ENCODE assay signal across 23 mouse cellular contexts in the genomic region with DNA sequence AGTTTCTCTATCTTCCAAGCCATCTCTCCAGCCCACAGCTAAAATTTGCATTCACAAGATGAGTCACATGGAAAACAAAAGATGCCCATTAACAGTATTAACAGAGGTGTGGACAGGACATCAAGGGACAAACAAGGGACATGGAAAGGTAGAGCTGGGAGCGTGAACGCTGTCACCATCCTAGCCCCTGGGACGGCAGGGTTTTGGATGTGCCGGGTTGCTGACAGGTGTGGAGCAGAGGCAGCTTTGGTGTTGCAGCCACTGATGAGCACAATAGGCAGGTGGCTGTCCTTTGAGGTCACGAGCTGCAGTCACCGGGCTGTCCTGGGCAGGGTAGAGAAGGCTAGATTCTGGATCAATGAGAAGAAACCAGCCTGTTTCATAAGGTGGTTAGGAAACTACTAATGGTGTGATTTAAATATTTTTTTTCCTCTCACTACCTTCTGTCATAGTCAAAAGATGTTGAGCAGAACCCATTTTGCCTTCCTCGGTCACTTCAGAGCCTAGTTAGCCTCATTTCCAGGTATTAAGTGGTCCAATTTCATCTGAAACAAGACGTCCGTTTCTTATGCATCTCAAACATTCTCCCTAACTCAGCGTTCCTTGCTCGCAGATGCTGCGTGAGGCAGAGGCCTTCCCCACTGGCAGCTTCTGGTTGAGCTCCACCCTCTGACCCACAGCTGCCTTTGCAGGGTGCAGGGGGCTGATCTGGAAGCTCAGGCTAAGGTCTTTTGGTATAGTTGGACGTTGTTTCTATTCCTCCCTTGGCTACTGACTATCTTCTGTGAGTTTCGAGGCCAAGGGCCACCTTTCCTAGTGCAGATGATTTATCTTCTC.
DNase-seq lines count a peak whose midpoint lies in the region; ATAC-seq and TF ChIP-seq lines count a peak whose summit lies in the region.
"Had no signal": no experiment of that assay in that cellular context is flagged by ENCODE, and none has a peak within 500 bp of the region (broad histone marks: within the 10 kb centered on the region; RNA-seq: fewer than 3 reads in every experiment).

No protein-coding gene starts in this region.

- H3K79me2 ChIP-seq in CH12.LX (replicated peaks; ENCODE audit: control insufficient read depth, extremely low read depth, insufficient read depth, poor library complexity, severe bottlenecking) = no peaks in the 10 kb centered on the region

- TF ChIP-seq POLR2A in CH12.LX (IDR thresholded peaks at IDR 0.05; ENCODE audit: low read depth, low read length) = no peak

- H3K9ac ChIP-seq in heart, embryonic 15.5 days = no peak overlapping the region
- peak overlapping the region; percentile 49; the same call in 1 of the 2 replicates for H3K9ac ChIP-seq in CH12.LX (ENCODE audit: insufficient read depth, low read depth)
- H3K9ac ChIP-seq: embryonic facial prominence, embryonic 12.5 days; embryonic facial prominence, embryonic 15.5 days; forebrain, postnatal 0 days; hindbrain, embryonic 12.5 days; hindbrain, embryonic 15.5 days had no signal

- H3K36me3 ChIP-seq in heart, embryonic 15.5 days = no peaks in the 10 kb centered on the region
- H3K36me3 ChIP-seq in CH12.LX (replicated peaks in 1 of 2; ENCODE audit: control insufficient read depth in 1 of 2, insufficient read depth in 1 of 2, low read length in 1 of 2) = no peaks in the 10 kb centered on the region
- H3K36me3 ChIP-seq: embryonic facial prominence, embryonic 12.5 days; embryonic facial prominence, embryonic 15.5 days; heart, embryonic 13.5 days; hindbrain, embryonic 12.5 days; hindbrain, embryonic 15.5 days had no signal

- dilution Hi-C loops in CH12.LX (cut with MboI; ENCODE audit: extremely low pct_ligation_motif_present, extremely low pct_unique_long_range_greater_than_20kb, low sequenced_read_pairs) = no loop called here

- no peaks in the 10 kb centered on the region for H3K9me3 ChIP-seq in heart, embryonic 15.5 days (replicated peaks)
- no peaks in the 10 kb centered on the region for H3K9me3 ChIP-seq in CH12.LX (replicated peaks; ENCODE audit: low read length)
- H3K9me3 ChIP-seq: embryonic facial prominence, embryonic 12.5 days; embryonic facial prominence, embryonic 15.5 days; heart, embryonic 13.5 days; hindbrain, embryonic 12.5 days; hindbrain, embryonic 15.5 days had no signal

- peaks cover 5% of the 10 kb centered on the region for H3K4me1 ChIP-seq in heart, embryonic 15.5 days (replicated peaks)
- H3K4me1 ChIP-seq in CH12.LX (ENCODE audit: control insufficient read depth in 1 of 2, insufficient read depth in 2 of 2) = peaks cover 31 to 47% of the 10 kb centered on the region in 2 experiments
- H3K4me1 ChIP-seq: embryonic facial prominence, embryonic 12.5 days; embryonic facial prominence, embryonic 15.5 days; hindbrain, embryonic 12.5 days; hindbrain, embryonic 15.5 days had no signal

- no peak overlapping the region for H3K4me2 ChIP-seq in heart, embryonic 15.5 days
- H3K4me2 ChIP-seq in CH12.LX (ENCODE audit: insufficient read depth, low read depth, poor library complexity, severe bottlenecking) = peak overlapping the region; percentile 70
- H3K4me2 ChIP-seq: embryonic facial prominence, embryonic 12.5 days; embryonic facial prominence, embryonic 15.5 days; heart, embryonic 13.5 days; hindbrain, embryonic 12.5 days; hindbrain, embryonic 15.5 days had no signal

- no peak; the same call in 1 of the 2 replicates for TF ChIP-seq RAD21 in CH12.LX (IDR thresholded peaks at IDR 0.05; ENCODE audit: low read depth, low read length)

- DNase-seq in heart, adult 11 months = peak; percentile 61
- DNase-seq in heart, postnatal 14 days = no peak
- DNase-seq in heart, adult 18-20 months = no peak
- peak; percentile 46 for DNase-seq in CH12.LX (ENCODE audit: extremely low read depth)
- no peak for DNase-seq in layer of hippocampus, postnatal 10 days (ENCODE audit: low spot score in 2 of 2)
- DNase-seq: adrenal gland, adult 2 months; adrenal gland, postnatal 14 days; B cell, adult 2 months; cerebellum, adult 11 months; cerebellum, adult 2 months; cerebellum, adult 9-11 months; cerebellum, postnatal 25 days; forebrain, postnatal 0 days; gastrocnemius, postnatal 36 days; kidney, adult 2 months had no signal

- TF ChIP-seq CTCF in CH12.LX (conservative IDR thresholded peaks at IDR 0.05 in 1 of 2, IDR thresholded peaks at IDR 0.05 in 1 of 2; ENCODE audit: low read depth in 2 of 2, low read length in 2 of 2) = no peak

- 80% methylated on average over 14 of the region's 14 CpGs for WGBS in heart, embryonic 15.5 days

- no peak overlapping the region for H3K4me3 ChIP-seq in heart, embryonic 15.5 days
- peak overlapping the region in 2 of 3 experiments; percentile 16 to 21 for H3K4me3 ChIP-seq in CH12.LX (replicated peaks in 1 of 3; ENCODE audit: low read depth in 2 of 3, low read length in 2 of 3, poor library complexity in 1 of 3)
- H3K4me3 ChIP-seq: embryonic facial prominence, embryonic 12.5 days; embryonic facial prominence, embryonic 15.5 days; heart, embryonic 13.5 days; hindbrain, embryonic 12.5 days; hindbrain, embryonic 15.5 days had no signal

- no peak; the same call in 1 of the 2 replicates for ATAC-seq in heart, embryonic 15.5 days (replicated peaks; ENCODE audit: insufficient number of reproducible peaks, insufficient read depth, low FRiP score, low read depth)
- ATAC-seq: forebrain, embryonic 14.5 days; forebrain, postnatal 0 days; intestine, postnatal 0 days had no signal

- TF ChIP-seq EP300 in CH12.LX (IDR thresholded peaks at IDR 0.05; ENCODE audit: low read length) = no peak; the same call in 1 of the 2 replicates

- H3K27me3 ChIP-seq in heart, embryonic 15.5 days = no peaks in the 10 kb centered on the region
- no peaks in the 10 kb centered on the region for H3K27me3 ChIP-seq in CH12.LX (replicated peaks)
- H3K27me3 ChIP-seq: embryonic facial prominence, embryonic 12.5 days; embryonic facial prominence, embryonic 15.5 days; heart, embryonic 13.5 days; hindbrain, embryonic 12.5 days; hindbrain, embryonic 15.5 days had no signal

- intact Hi-C loops in heart, postnatal 14 days (cut with DNase I) = no loop called here

- peak overlapping the region; percentile 40; the same call in 1 of the 2 replicates for H3K27ac ChIP-seq in heart, embryonic 15.5 days
- H3K27ac ChIP-seq in CH12.LX (ENCODE audit: insufficient read depth, low read depth) = peak overlapping the region; percentile 90
- H3K27ac ChIP-seq: embryonic facial prominence, embryonic 12.5 days; embryonic facial prominence, embryonic 15.5 days; hindbrain, embryonic 12.5 days; hindbrain, embryonic 15.5 days had no signal

- in situ Hi-C loops in CH12.LX (cut with MboI; ENCODE audit: low pct_ligation_motif_present, low pct_unique_long_range_greater_than_20kb, low sequenced_read_pairs) = no loop called here

TF ChIP-seq in CH12.LX, 34 proteins besides CTCF, POLR2A, EP300 and RAD21:
- TF ChIP-seq MEF2A (IDR thresholded peaks at IDR 0.05; ENCODE audit: borderline replicate concordance, low read depth, low read length) = no peak
- TF ChIP-seq SIN3A (IDR thresholded peaks at IDR 0.05; ENCODE audit: low read length) = peak; percentile 79; the same call in 1 of the 2 replicates
- no peak for TF ChIP-seq TBP (conservative IDR thresholded peaks at IDR 0.05; ENCODE audit: low read depth, low read length)
- 0 out of 2 replicates have a peak, but pooled peaks have one; percentile 29 for TF ChIP-seq MYC (IDR thresholded peaks at IDR 0.05; ENCODE audit: low read depth, low read length)
- TF ChIP-seq MAX (IDR thresholded peaks at IDR 0.05; ENCODE audit: low read length) = peak; percentile 16; the same call in 1 of the 2 replicates
- TF ChIP-seq NRF1 (IDR thresholded peaks at IDR 0.05; ENCODE audit: low read depth, low read length) = peak; percentile 35; the same call in 1 of the 2 replicates
- TF ChIP-seq PAX5 (IDR thresholded peaks at IDR 0.05; ENCODE audit: low read length) = no peak
- peak; percentile 54; the same call in 1 of the 2 replicates for TF ChIP-seq NELFE (IDR thresholded peaks at IDR 0.05; ENCODE audit: low read depth, low read length)
- TF ChIP-seq ZMIZ1 (IDR thresholded peaks at IDR 0.05; ENCODE audit: low read depth, low read length) = no peak
- TF ChIP-seq RCOR1 (conservative IDR thresholded peaks at IDR 0.05; ENCODE audit: low read depth, low read length) = 0 out of 2 replicates have a peak, but pooled peaks have one; percentile 59
- peak; percentile 48; the same call in 1 of the 2 replicates for TF ChIP-seq ZNF384 (IDR thresholded peaks at IDR 0.05; ENCODE audit: low read depth, low read length)
- 0 out of 2 replicates have a peak, but pooled peaks have one; percentile 4 for TF ChIP-seq ETS1 (conservative IDR thresholded peaks at IDR 0.05; ENCODE audit: low read depth, low read length)
- peak; percentile 68 for TF ChIP-seq BHLHE40 (IDR thresholded peaks at IDR 0.05; ENCODE audit: low read depth, low read length)
- peak; percentile 46; the same call in 1 of the 2 replicates for TF ChIP-seq TCF12 (IDR thresholded peaks at IDR 0.05; ENCODE audit: low read depth, low read length)
- TF ChIP-seq JUN (IDR thresholded peaks at IDR 0.05; ENCODE audit: insufficient read depth, low read depth, low read length) = no peak
- TF ChIP-seq ELF1 (IDR thresholded peaks at IDR 0.05; ENCODE audit: low read depth, low read length) = 0 out of 2 replicates have a peak, but pooled peaks have one; percentile 23
- TF ChIP-seq IRF4 (IDR thresholded peaks at IDR 0.05; ENCODE audit: low read depth, low read length) = peak; percentile 46
- TF ChIP-seq MAZ (IDR thresholded peaks at IDR 0.05; ENCODE audit: low read depth, low read length) = peak; percentile 73

Comparison
In these comparisons a context has a peak if more than half of its experiments do, and no peak if none do; other contexts are left out.
1. DNase-seq: peak in heart, adult 11 months (single experiment) and CH12.LX (single experiment); none in heart, postnatal 14 days (0 of 2), heart, adult 18-20 months (0 of 2) and layer of hippocampus, postnatal 10 days (0 of 2).